Mouse (Mus musculus): ENCODE measurements around the gene Tssk6. TPM values are rescaled to one million over a fixed set of nuclear protein-coding genes. Genes with fewer than 3 reads are reported as not detected.

Gene Tssk6
- polyA plus RNA-seq, 2 experiments, result 0.84 to 4.1 TPM

DNA sequence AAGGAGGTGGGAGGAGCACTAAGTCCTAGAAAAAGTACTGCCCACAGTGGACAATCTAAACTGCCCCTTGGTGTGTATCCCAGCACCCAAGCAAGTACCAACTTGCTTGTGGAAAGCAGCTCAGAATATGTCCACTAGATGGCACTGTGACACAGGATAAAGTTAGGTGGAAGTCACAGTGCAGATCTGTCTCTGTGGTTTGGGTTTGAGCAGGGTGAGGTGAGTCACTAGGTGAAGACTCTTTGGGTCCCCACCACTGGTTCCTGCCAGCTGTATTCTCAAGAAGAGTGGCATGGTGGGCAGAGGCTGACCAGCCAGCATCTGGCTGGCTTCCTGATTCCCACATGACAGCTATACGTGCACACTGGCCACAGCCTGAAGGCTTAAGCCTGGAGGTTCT lies 17.0 kb downstream of the Tssk6 start:
- Histone ChIP-seq H3K4me3 (replicated peaks; ENCODE audit: low read length) (no peak overlapping the region), H3K9ac (ENCODE audit: low read depth, low read length, severe bottlenecking) (no peak overlapping the region), H3K4me2 (replicated peaks; ENCODE audit: low read depth, low read length, severe bottlenecking) (no peak overlapping the region), H3K36me3 (ENCODE audit: control insufficient read depth, insufficient read depth, low read length) (peaks cover 40% of the 10 kb centered on the region), H3K4me1 (ENCODE audit: control insufficient read depth, insufficient read depth, low read length) (peaks cover 4% of the 10 kb centered on the region; the same call in 1 of the 2 replicates), H3K9me3 (ENCODE audit: control insufficient read depth, low read length) (no peaks in the 10 kb centered on the region), H3K27me3 (ENCODE audit: control insufficient read depth, insufficient read depth, low read length) (no peaks in the 10 kb centered on the region), H3K27ac (replicated peaks; ENCODE audit: low read depth, low read length) (no peak overlapping the region)
- TF ChIP-seq POLR2A (IDR thresholded peaks at IDR 0.05; ENCODE audit: borderline replicate concordance, extremely low read depth, insufficient read depth, insufficient read length), result no peak
- ATAC-seq (ENCODE audit: low FRiP score, low read depth), result peak; percentile 72
- DNase-seq (ENCODE audit: low spot score), result peak; percentile 80
- WGBS, result 47% methylated on average over 1 of the region's 1 CpGs

DNA sequence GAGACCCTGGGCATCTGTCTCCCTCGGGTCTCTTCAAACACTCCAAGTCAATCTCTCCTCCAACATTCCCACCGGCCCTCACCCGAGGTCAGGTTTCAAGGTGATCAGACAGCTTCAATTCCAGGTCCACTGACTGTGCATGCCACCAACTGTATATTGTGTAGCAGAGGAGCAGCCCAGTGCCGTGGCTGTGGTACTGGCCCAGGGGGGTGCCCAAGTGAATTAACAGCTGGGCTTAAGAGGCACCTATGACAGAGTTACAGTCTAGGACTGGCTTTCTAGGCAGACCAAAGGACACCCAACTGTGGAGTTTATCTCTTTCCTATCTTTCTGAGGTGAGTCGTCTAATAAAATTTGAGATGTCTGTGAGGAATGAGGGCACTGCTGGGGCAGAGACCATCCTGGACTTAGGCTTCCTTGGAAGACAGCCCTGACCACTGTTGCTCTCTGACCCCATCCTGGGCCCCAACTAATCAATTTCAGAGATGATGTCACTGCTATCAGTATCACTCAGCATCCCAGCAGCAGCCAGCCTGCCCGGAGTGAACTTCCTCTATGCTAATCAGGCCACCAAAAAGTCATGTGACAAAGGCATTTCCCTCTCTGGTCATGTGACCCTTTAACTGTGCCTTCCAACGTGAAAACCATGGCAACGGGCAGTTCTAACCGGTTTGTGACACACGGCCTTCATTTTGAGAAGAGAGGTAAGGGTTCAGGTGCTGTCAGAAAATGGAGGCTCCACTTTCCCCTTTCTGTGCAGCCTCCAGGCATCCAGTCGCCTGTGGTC lies 18.1 kb downstream of the Tssk6 start:
- Histone ChIP-seq H3K4me3 (replicated peaks; ENCODE audit: low read length) (no peak overlapping the region), H3K9me3 (ENCODE audit: control insufficient read depth, low read length) (no peaks in the 10 kb centered on the region), H3K4me2 (replicated peaks; ENCODE audit: low read depth, low read length, severe bottlenecking) (no peak overlapping the region), H3K4me1 (ENCODE audit: control insufficient read depth, insufficient read depth, low read length) (peaks cover 4% of the 10 kb centered on the region; the same call in 1 of the 2 replicates), H3K27me3 (ENCODE audit: control insufficient read depth, insufficient read depth, low read length) (no peaks in the 10 kb centered on the region), H3K27ac (replicated peaks; ENCODE audit: low read depth, low read length) (0 out of 2 replicates have a peak overlapping the region, but pooled peaks have one; percentile 3), H3K9ac (ENCODE audit: low read depth, low read length, severe bottlenecking) (no peak overlapping the region), H3K36me3 (ENCODE audit: control insufficient read depth, insufficient read depth, low read length) (peaks cover 29% of the 10 kb centered on the region)
- peak; percentile 31 for DNase-seq (ENCODE audit: low spot score)
- ATAC-seq (ENCODE audit: low FRiP score, low read depth), result peak; percentile 34; the same call in 1 of the 2 replicates
- no peak for TF ChIP-seq POLR2A (IDR thresholded peaks at IDR 0.05; ENCODE audit: borderline replicate concordance, extremely low read depth, insufficient read depth, insufficient read length)
- WGBS, result 37% methylated on average over 11 of the region's 11 CpGs

DNA sequence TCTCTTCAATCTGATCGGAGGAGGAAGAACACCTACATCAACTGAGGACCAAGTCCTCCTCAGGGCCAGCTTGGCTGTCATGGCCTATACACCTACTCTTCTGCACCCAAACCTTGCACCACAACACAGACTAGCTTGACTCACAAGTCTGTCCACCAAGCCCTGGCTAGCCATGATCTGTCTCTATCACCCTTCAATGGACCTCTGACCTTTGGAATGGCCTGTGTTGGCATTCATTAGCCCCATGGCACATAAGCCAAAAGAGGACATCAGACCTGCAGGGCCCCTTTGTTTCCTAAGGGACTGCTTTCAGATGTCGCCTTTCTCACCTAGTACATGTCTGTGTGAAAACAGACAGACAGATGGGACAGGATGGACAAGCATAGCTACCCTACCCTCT lies 19.2 kb downstream of the Tssk6 start:
- Histone ChIP-seq H3K36me3 (ENCODE audit: control insufficient read depth, insufficient read depth, low read length) (peaks cover 18% of the 10 kb centered on the region), H3K4me1 (ENCODE audit: control insufficient read depth, insufficient read depth, low read length) (peaks cover 4% of the 10 kb centered on the region; the same call in 1 of the 2 replicates), H3K9me3 (ENCODE audit: control insufficient read depth, low read length) (no peaks in the 10 kb centered on the region), H3K4me3 (replicated peaks; ENCODE audit: low read length) (no peak overlapping the region), H3K27ac (replicated peaks; ENCODE audit: low read depth, low read length) (no peak overlapping the region), H3K4me2 (replicated peaks; ENCODE audit: low read depth, low read length, severe bottlenecking) (no peak overlapping the region), H3K9ac (ENCODE audit: low read depth, low read length, severe bottlenecking) (no peak overlapping the region), H3K27me3 (ENCODE audit: control insufficient read depth, insufficient read depth, low read length) (no peaks in the 10 kb centered on the region)
- no peak for DNase-seq (ENCODE audit: low spot score)
- WGBS, result 85% methylated on average over 2 of the region's 2 CpGs
- no peak for TF ChIP-seq POLR2A (IDR thresholded peaks at IDR 0.05; ENCODE audit: borderline replicate concordance, extremely low read depth, insufficient read depth, insufficient read length)
- no peak for ATAC-seq (ENCODE audit: low FRiP score, low read depth)

DNA sequence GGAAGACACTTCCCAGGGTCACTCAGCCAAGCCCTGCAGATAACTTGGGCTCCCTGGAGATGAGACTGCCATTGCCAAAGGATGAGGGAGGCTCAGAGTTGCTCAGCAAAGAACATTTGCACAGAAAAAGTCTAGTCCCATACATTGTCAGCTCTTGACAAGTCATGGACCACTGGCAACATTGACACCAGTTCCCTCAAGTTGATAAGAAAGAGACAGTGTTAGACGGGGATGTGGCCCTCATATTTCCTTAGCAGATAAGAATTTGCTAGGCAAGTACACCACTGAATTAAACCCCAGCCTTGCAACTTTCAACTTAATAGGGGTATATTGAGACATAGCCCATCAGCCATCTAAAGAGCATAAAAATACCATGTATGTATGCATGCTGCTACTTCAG lies 22.0 kb downstream of the Tssk6 start:
- Histone ChIP-seq H3K4me2 (replicated peaks; ENCODE audit: low read depth, low read length, severe bottlenecking) (no peak overlapping the region), H3K9ac (ENCODE audit: low read depth, low read length, severe bottlenecking) (no peak overlapping the region), H3K9me3 (ENCODE audit: control insufficient read depth, low read length) (no peaks in the 10 kb centered on the region), H3K27me3 (ENCODE audit: control insufficient read depth, insufficient read depth, low read length) (no peaks in the 10 kb centered on the region), H3K36me3 (ENCODE audit: control insufficient read depth, insufficient read depth, low read length) (no peaks in the 10 kb centered on the region; the same call in 1 of the 2 replicates), H3K4me1 (ENCODE audit: control insufficient read depth, insufficient read depth, low read length) (peaks cover 4% of the 10 kb centered on the region; the same call in 1 of the 2 replicates), H3K27ac (replicated peaks; ENCODE audit: low read depth, low read length) (no peak overlapping the region), H3K4me3 (replicated peaks; ENCODE audit: low read length) (no peak overlapping the region)
- no peak for TF ChIP-seq POLR2A (IDR thresholded peaks at IDR 0.05; ENCODE audit: borderline replicate concordance, extremely low read depth, insufficient read depth, insufficient read length)
- WGBS, result 86% methylated on average over 1 of the region's 1 CpGs
- ATAC-seq (ENCODE audit: low FRiP score, low read depth), result no peak
- no peak for DNase-seq (ENCODE audit: low spot score)

- H3K27ac ChIP-seq (replicated peaks; ENCODE audit: low read depth, low read length), result no peak overlapping the region
- ATAC-seq (ENCODE audit: low FRiP score, low read depth) (no peak), DNase-seq (ENCODE audit: low spot score) (no peak)
- H3K27me3 ChIP-seq (ENCODE audit: control insufficient read depth, insufficient read depth, low read length), result no peaks in the 10 kb centered on the region
- H3K9ac ChIP-seq (ENCODE audit: low read depth, low read length, severe bottlenecking), result no peak overlapping the region
- TF ChIP-seq POLR2A (IDR thresholded peaks at IDR 0.05; ENCODE audit: borderline replicate concordance, extremely low read depth, insufficient read depth, insufficient read length), result no peak
- H3K4me3 ChIP-seq (replicated peaks; ENCODE audit: low read length), result no peak overlapping the region
- H3K4me2 ChIP-seq (replicated peaks; ENCODE audit: low read depth, low read length, severe bottlenecking), result no peak overlapping the region
- H3K9me3 ChIP-seq (ENCODE audit: control insufficient read depth, low read length), result no peaks in the 10 kb centered on the region
- no peaks in the 10 kb centered on the region for H3K4me1 ChIP-seq (ENCODE audit: control insufficient read depth, insufficient read depth, low read length)
- no peaks in the 10 kb centered on the region; the same call in 1 of the 2 replicates for H3K36me3 ChIP-seq (ENCODE audit: control insufficient read depth, insufficient read depth, low read length)
These were observed 24.9 kb downstream of the Tssk6 start for GRCm38 (mm10) chr8:69926901-69927300.

Measured in limb, embryonic 14.5 days (tissue).